Comparison of ENCODE assay signal across 8 mouse cellular contexts in the genomic region with DNA sequence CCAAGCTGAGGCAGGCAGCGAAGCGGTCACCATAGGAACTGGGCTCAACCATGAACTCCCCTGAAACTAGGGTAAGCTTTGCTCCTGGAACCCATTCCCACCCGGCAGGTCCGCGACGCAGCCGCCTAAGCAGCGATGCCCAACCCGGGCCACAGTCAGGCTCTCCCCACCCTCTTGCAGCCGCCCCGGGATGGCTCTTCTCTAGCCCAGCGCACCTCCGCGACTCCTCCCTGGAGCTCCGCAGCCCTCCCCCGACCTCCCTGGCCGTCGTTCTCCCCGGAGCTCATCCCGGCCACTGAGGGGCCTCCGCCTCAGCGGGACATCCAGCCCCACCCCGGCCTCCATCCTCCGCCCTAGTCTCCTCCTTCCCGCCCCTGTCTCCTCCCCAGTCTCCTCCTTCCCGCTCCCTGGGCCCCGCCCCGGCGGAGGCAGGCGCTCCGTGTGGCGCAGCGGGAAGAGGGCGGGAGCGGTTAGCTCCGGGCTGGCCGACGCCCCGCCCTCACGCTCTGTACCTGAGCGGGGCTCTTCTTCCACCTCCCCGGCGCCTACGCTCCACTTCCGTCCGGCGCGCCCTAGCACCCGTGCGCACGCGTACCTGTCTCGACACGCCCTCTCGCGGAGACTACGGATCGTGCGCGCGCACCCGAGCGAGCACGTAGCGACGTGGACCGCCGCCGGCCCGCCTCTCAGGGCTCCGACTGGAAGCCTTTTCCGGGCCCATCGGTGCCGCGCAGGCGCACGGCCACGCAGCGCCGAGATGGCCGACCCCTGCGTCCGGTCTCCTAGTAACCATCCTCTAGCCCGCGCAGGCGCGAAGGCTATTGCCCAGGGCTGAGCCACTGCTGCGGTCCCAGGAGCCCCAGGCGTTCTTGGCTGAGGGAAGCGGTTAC. TPM values are rescaled to one million over a fixed set of nuclear protein-coding genes. Genes with fewer than 3 reads are reported as not detected.
DNase-seq lines count a peak whose midpoint lies in the region; ATAC-seq lines count a peak whose summit lies in the region.

No protein-coding gene starts in this region.

- peaks cover 2 to 4% of the 10 kb centered on the region in 2 experiments; a peak in 2 of 4 replicates for H3K4me1 ChIP-seq in heart, embryonic 14.5 days (ENCODE audit: control insufficient read depth in 2 of 2, insufficient read depth in 2 of 2, low read length in 2 of 2)
- peaks cover 31% of the 10 kb centered on the region for H3K4me1 ChIP-seq in liver, embryonic 13.5 days (replicated peaks)
- H3K4me1 ChIP-seq in stomach, embryonic 16.5 days (ENCODE audit: control insufficient read depth, insufficient read depth, low read length) = no peaks in the 10 kb centered on the region

- peak overlapping the region; percentile 74 for H3K9ac ChIP-seq in heart, embryonic 14.5 days (ENCODE audit: low read length)
- H3K9ac ChIP-seq in liver, embryonic 13.5 days = peak overlapping the region; percentile 81
- H3K9ac ChIP-seq in stomach, embryonic 16.5 days (ENCODE audit: low read length) = peak overlapping the region; percentile 85

- peak; percentile 95 for DNase-seq in c-Kit-negative CD71-positive TER-119-positive erythroid progenitor cells, embryonic 14.5 days (ENCODE audit: low read depth, low spot score)
- DNase-seq in fibroblast of lung, adult 2 months (ENCODE audit: low read depth) = peak; percentile 98
- peak; percentile 100 for DNase-seq in kidney, postnatal 14 days
- peak; percentile 99 for DNase-seq in liver, embryonic 13.5 days
- DNase-seq in neural tube, embryonic 10.5 days (ENCODE audit: extremely low spot score, low spot score) = peak; percentile 99

- under 1% methylated on average over 72 of the region's 90 CpGs for WGBS in heart, embryonic 14.5 days
- WGBS in liver, embryonic 13.5 days (ENCODE audit: insufficient replicate concordance) = under 1% methylated on average over 89 of the region's 90 CpGs
- under 1% methylated on average over 90 of the region's 90 CpGs for WGBS in stomach, embryonic 16.5 days

- peak overlapping the region; percentile 86 for H3K4me2 ChIP-seq in heart, embryonic 14.5 days (ENCODE audit: low read length)
- H3K4me2 ChIP-seq in liver, embryonic 13.5 days = peak overlapping the region; percentile 92
- H3K4me2 ChIP-seq in stomach, embryonic 16.5 days (ENCODE audit: low read depth, low read length) = peak overlapping the region; percentile 85

- H3K27ac ChIP-seq in heart, embryonic 14.5 days (replicated peaks in 1 of 2; ENCODE audit: control insufficient read depth in 1 of 2, insufficient read depth in 1 of 2, low read depth in 2 of 2, low read length in 2 of 2) = peak overlapping the region; percentile 83 to 94
- peak overlapping the region; percentile 87 for H3K27ac ChIP-seq in liver, embryonic 13.5 days
- H3K27ac ChIP-seq in stomach, embryonic 16.5 days (ENCODE audit: low read length) = peak overlapping the region; percentile 95

- no peaks in the 10 kb centered on the region; the same call in 1 of the 2 replicates for H3K9me3 ChIP-seq in heart, embryonic 14.5 days (ENCODE audit: control insufficient read depth, low read length)
- no peaks in the 10 kb centered on the region for H3K9me3 ChIP-seq in liver, embryonic 13.5 days (replicated peaks)
- no peaks in the 10 kb centered on the region for H3K9me3 ChIP-seq in stomach, embryonic 16.5 days (replicated peaks; ENCODE audit: control insufficient read depth, low read length)

- H3K36me3 ChIP-seq in heart, embryonic 14.5 days (ENCODE audit: control insufficient read depth, insufficient read depth, low read length) = no peaks in the 10 kb centered on the region
- no peaks in the 10 kb centered on the region for H3K36me3 ChIP-seq in liver, embryonic 13.5 days
- no peaks in the 10 kb centered on the region for H3K36me3 ChIP-seq in stomach, embryonic 16.5 days (ENCODE audit: control insufficient read depth, insufficient read depth, low read length)

- peak overlapping the region; percentile 61 to 90 for H3K4me3 ChIP-seq in heart, embryonic 14.5 days (ENCODE audit: control insufficient read depth in 1 of 2, insufficient read depth in 1 of 2, low read depth in 1 of 2, low read length in 2 of 2)
- H3K4me3 ChIP-seq in liver, embryonic 13.5 days (replicated peaks) = peak overlapping the region; percentile 69
- peak overlapping the region; percentile 78 for H3K4me3 ChIP-seq in stomach, embryonic 16.5 days (replicated peaks; ENCODE audit: low read length)

- peak; percentile 89 for ATAC-seq in CD4-positive, CD25-positive, alpha-beta regulatory T cell, adult 4 months
- peak; percentile 98 for ATAC-seq in heart, embryonic 14.5 days (ENCODE audit: insufficient number of reproducible peaks, insufficient read depth, low FRiP score, low read depth)
- peak; percentile 96 for ATAC-seq in liver, embryonic 13.5 days (ENCODE audit: low read depth)
- peak; percentile 99 for ATAC-seq in stomach, embryonic 16.5 days (ENCODE audit: insufficient read depth, low FRiP score)

- H3K27me3 ChIP-seq in heart, embryonic 14.5 days (ENCODE audit: control insufficient read depth, insufficient read depth, low read length) = no peaks in the 10 kb centered on the region; the same call in 1 of the 2 replicates
- no peaks in the 10 kb centered on the region for H3K27me3 ChIP-seq in liver, embryonic 13.5 days
- H3K27me3 ChIP-seq in stomach, embryonic 16.5 days (ENCODE audit: control insufficient read depth, insufficient read depth, low read length) = no peaks in the 10 kb centered on the region

RNA-seq across cellular contexts. Expression of a gene that starts 1.5 kb away (rescaled TPM):
- 1 to 10 TPM; 2.1 TPM for polyA plus RNA-seq in CD4-positive, CD25-positive, alpha-beta regulatory T cell, adult 4 months (2017; shearing (Covaris generic))
- polyA plus RNA-seq in heart, embryonic 14.5 days (2014; fragmentation: Nextera tagmentation; extraction: Ambion mirVana) = 4.2 and 4.4 TPM in 2 replicates
- polyA plus RNA-seq in liver, embryonic 13.5 days (2015; fragmentation: Nextera tagmentation; extraction: Ambion mirVana) = 1.6 and 1.9 TPM in 2 replicates
- polyA plus RNA-seq in stomach, embryonic 16.5 days (2015; fragmentation: Nextera tagmentation; extraction: Ambion mirVana) = 5.7 and 5.9 TPM in 2 replicates

RNA-seq across cellular contexts. Expression of a gene that starts 6.8 kb away (rescaled TPM):
- polyA plus RNA-seq in CD4-positive, CD25-positive, alpha-beta regulatory T cell, adult 4 months (2017; shearing (Covaris generic)) = 1 to 10 TPM; 9.1 to 9.8 TPM
- 7.4 and 8.2 TPM in 2 replicates for polyA plus RNA-seq in heart, embryonic 14.5 days (2014; fragmentation: Nextera tagmentation; extraction: Ambion mirVana)
- 5.4 and 6.9 TPM in 2 replicates for polyA plus RNA-seq in liver, embryonic 13.5 days (2015; fragmentation: Nextera tagmentation; extraction: Ambion mirVana)
- 9.0 and 9.1 TPM in 2 replicates for polyA plus RNA-seq in stomach, embryonic 16.5 days (2015; fragmentation: Nextera tagmentation; extraction: Ambion mirVana)

RNA-seq across cellular contexts. Expression of a gene that starts 25.5 kb away (rescaled TPM):
- 100 to 1,000 TPM; 113 to 123 TPM for polyA plus RNA-seq in CD4-positive, CD25-positive, alpha-beta regulatory T cell, adult 4 months (2017; shearing (Covaris generic))
- 12.3 and 12.8 TPM in 2 replicates for polyA plus RNA-seq in heart, embryonic 14.5 days (2014; fragmentation: Nextera tagmentation; extraction: Ambion mirVana)
- polyA plus RNA-seq in liver, embryonic 13.5 days (2015; fragmentation: Nextera tagmentation; extraction: Ambion mirVana) = 16.0 and 22.9 TPM in 2 replicates
- polyA plus RNA-seq in stomach, embryonic 16.5 days (2015; fragmentation: Nextera tagmentation; extraction: Ambion mirVana) = 26.4 and 28.4 TPM in 2 replicates

RNA-seq across cellular contexts. Expression of a gene that starts 25.5 kb away (rescaled TPM):
- 100 to 1,000 TPM; 237 to 238 TPM for polyA plus RNA-seq in CD4-positive, CD25-positive, alpha-beta regulatory T cell, adult 4 months (2017; shearing (Covaris generic))
- 303 and 331 TPM in 2 replicates for polyA plus RNA-seq in heart, embryonic 14.5 days (2014; fragmentation: Nextera tagmentation; extraction: Ambion mirVana)
- polyA plus RNA-seq in liver, embryonic 13.5 days (2015; fragmentation: Nextera tagmentation; extraction: Ambion mirVana) = 222 and 231 TPM in 2 replicates
- polyA plus RNA-seq in stomach, embryonic 16.5 days (2015; fragmentation: Nextera tagmentation; extraction: Ambion mirVana) = 216 and 225 TPM in 2 replicates

RNA-seq across cellular contexts. Expression of a gene that starts 51.5 kb away (rescaled TPM):
- not detected for polyA plus RNA-seq in CD4-positive, CD25-positive, alpha-beta regulatory T cell, adult 4 months (2017; shearing (Covaris generic))
- polyA plus RNA-seq in heart, embryonic 14.5 days (2014; fragmentation: Nextera tagmentation; extraction: Ambion mirVana) = not detected in 2 replicates
- not detected in 2 replicates for polyA plus RNA-seq in liver, embryonic 13.5 days (2015; fragmentation: Nextera tagmentation; extraction: Ambion mirVana)
- polyA plus RNA-seq in stomach, embryonic 16.5 days (2015; fragmentation: Nextera tagmentation; extraction: Ambion mirVana) = not detected in 2 replicates

Comparison
In these comparisons a context has a peak if more than half of its experiments do, and no peak if none do; other contexts are left out.
1. Peak in every context shown above with its lines: DNase-seq, ATAC-seq, H3K4me3 ChIP-seq and H3K27ac ChIP-seq.